Mouse (Mus musculus): ENCODE results near the gene Map4k2.

DNA sequence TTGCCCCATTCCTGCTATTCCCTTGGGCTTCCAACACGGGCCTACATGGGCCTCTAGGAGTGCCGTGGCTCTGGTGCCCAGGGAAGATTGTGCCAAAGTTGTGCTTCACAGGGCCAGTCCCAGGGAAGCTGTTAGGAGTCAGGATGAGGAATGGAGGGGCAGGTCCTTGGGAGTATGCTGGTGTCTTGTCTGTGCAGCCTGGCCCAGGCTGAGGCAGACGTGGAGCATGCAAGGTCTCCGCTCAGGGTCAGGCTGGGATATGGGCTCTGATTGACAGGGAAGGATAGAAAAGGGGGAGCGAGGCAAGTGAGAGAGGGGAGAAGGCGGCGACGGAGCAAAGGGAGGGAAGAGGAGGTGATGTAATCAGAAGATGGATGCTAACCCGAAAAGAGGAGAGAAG is 16.2 kb upstream of the Map4k2 start:
- TF ChIP-seq CHD2 (IDR thresholded peaks at IDR 0.05; ENCODE audit: low read length) (no peak), CTCF (IDR thresholded peaks at IDR 0.05 in 2 of 3, conservative IDR thresholded peaks at IDR 0.05 in 1 of 3; ENCODE audit: control insufficient read depth in 1 of 3, insufficient read depth in 1 of 3, low read depth in 2 of 3, low read length in 3 of 3, poor library complexity in 1 of 3, severe bottlenecking in 1 of 3) (no peak), POLR2A (IDR thresholded peaks at IDR 0.05; ENCODE audit: control insufficient read depth in 1 of 2, insufficient read depth in 1 of 2, low read depth in 1 of 2, low read length in 2 of 2, poor library complexity in 1 of 2) (no peak), USF2 (IDR thresholded peaks at IDR 0.05; ENCODE audit: borderline replicate concordance in 1 of 2, insufficient read depth in 1 of 2, low read depth in 1 of 2, low read length in 2 of 2) (no peak), MAX (IDR thresholded peaks at IDR 0.05; ENCODE audit: low read length) (no peak), MAZ (IDR thresholded peaks at IDR 0.05; ENCODE audit: low read depth, low read length) (no peak), MXI1 (IDR thresholded peaks at IDR 0.05; ENCODE audit: low read depth, low read length) (no peak), GATA1 (IDR thresholded peaks at IDR 0.05; ENCODE audit: low read depth, low read length) (no peak), MEF2A (IDR thresholded peaks at IDR 0.05; ENCODE audit: extremely low read depth, insufficient replicate concordance, low read depth, low read length, poor library complexity, severe bottlenecking) (no peak), BHLHE40 (IDR thresholded peaks at IDR 0.05; ENCODE audit: borderline replicate concordance, low read depth, low read length) (no peak), CHD1 (IDR thresholded peaks at IDR 0.05; ENCODE audit: low read depth, low read length) (no peak)
